Mouse (Mus musculus) lung, embryonic 16.5 days (tissue): Measurements from ENCODE around the gene Fastk. TPM values are rescaled to one million over a fixed set of nuclear protein-coding genes. Genes with fewer than 3 reads are reported as not detected.

Experiments used
- ATAC-seq: fragments of 200-750 bp; cut with Nextera tagmentation; 2 replicates; pipeline ENCODE4 v1.8.0; 2017; ENCODE audit warnings: low read depth, mild to moderate bottlenecking, moderate library complexity
- H3K27ac ChIP-seq: fragments of 300-500 bp; sonication (generic); 2 replicates; pipeline ENCODE4 v1.5.1; 2014; ENCODE audit warnings: mild to moderate bottlenecking, control low read depth, low read length
- H3K27me3 ChIP-seq: fragments of 300-500 bp; sonication (generic); 2 replicates; pipeline ENCODE4 v1.6.1; 2014; ENCODE audit warnings: low read depth, low read length, mixed read lengths; ENCODE audit not compliant: control insufficient read depth, insufficient read depth
- H3K36me3 ChIP-seq: fragments of 300-500 bp; sonication (generic); 2 replicates; pipeline ENCODE4 v1.6.1; 2014; ENCODE audit warnings: low read length; ENCODE audit not compliant: control insufficient read depth, insufficient read depth
- H3K4me1 ChIP-seq: fragments of 300-500 bp; sonication (generic); replicated peaks from 2 replicates; pipeline ENCODE4 v1.6.1; 2014; ENCODE audit warnings: low read length, mixed read lengths; ENCODE audit not compliant: control insufficient read depth, insufficient read depth
- H3K4me2 ChIP-seq: fragments of 300-500 bp; sonication (generic); 2 replicates; pipeline ENCODE4 v1.6.1; 2014; ENCODE audit warnings: low read depth, low read length, control low read depth
- H3K4me3 ChIP-seq: fragments of 300-500 bp; sonication (generic); 2 replicates; pipeline ENCODE4 v1.5.1; 2014; ENCODE audit warnings: mild to moderate bottlenecking, low read length, control low read depth
- H3K9ac ChIP-seq: fragments of 300-500 bp; sonication (generic); 2 replicates; pipeline ENCODE4 v1.6.1; 2014; ENCODE audit warnings: low read length, control low read depth
- H3K9me3 ChIP-seq: fragments of 300-500 bp; sonication (generic); 2 replicates; pipeline ENCODE4 v1.6.1; 2016; ENCODE audit warnings: low read length; ENCODE audit not compliant: control insufficient read depth
- WGBS: fragments of 180-500 bp; shearing (Covaris S2); extraction: QIAGEN DNeasy Blood & Tissue Kit; methylation state at CpG from one replicate; pipeline ENCODE4 v1.1.7; 2014; 5-methylcytosine and 5-hydroxymethylcytosine counted together
- polyA plus RNA-seq: library from polyadenylated mRNA; unstranded; fragments of >200 nt; fragmentation: Nextera tagmentation; extraction: Ambion mirVana; gene quantifications from 2 replicates; pipeline ENCODE4 v1.2.1, GENCODE M21; 2015

Fastk gene
- polyA plus RNA-seq, 1 experiment from 2014 or later, result 96.6 TPM

GRCm38 (mm10) chr5:24427285-24427633, 17.8 kb downstream of the Fastk start:
- peak overlapping the region; percentile 84 for H3K4me2 ChIP-seq
- H3K4me1 ChIP-seq, result peaks cover 30% of the 10 kb centered on the region
- peaks cover 24% of the 10 kb centered on the region for H3K36me3 ChIP-seq
- no peaks in the 10 kb centered on the region for H3K27me3 ChIP-seq
- WGBS, result 33% methylated on average over 12 of the region's 12 CpGs
- H3K9me3 ChIP-seq, result no peaks in the 10 kb centered on the region
- H3K27ac ChIP-seq, result peak overlapping the region; percentile 58
- H3K9ac ChIP-seq, result peak overlapping the region; percentile 43
- ATAC-seq, result no peak
- peak overlapping the region; percentile 17; the same call in 1 of the 2 replicates for H3K4me3 ChIP-seq

DNA sequence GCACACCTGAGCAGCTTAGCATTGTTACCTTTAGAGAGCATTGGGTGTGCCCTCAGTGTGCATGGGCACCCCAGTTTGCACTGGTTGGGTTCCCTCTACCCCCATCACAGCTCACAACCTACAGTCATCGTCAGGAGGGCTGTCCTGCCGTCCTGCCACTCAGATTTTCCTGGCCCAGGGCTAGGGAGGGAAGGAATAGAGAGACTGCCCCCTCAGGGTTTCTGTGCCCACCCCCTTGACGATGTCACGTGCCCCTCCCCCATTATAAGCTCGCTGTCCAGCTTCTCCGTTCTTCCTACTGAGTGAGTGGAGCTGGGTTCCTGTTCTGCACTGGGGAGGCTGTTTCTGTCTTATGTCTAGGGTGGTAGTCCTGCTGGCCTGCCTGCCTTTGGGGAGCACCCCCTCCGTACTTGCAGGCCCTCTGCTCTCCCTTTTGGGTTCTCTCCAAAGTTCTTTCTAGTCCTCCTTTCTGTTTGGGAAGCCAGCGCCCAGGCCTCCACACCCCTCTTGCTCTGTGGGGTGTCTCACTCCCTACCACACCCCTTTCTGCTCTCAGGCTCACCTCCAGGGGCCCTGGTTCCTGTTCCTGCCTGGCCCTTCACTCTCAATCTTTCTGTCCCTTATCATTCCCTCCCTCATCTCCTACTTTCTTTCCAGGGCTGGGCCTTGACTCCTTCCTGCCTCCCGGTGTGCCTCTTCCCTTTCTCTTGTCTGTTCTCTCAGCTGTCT, 18.4 kb downstream of the Fastk start:
- Histone ChIP-seq H3K4me2 (peak overlapping the region; percentile 84), H3K9me3 (no peaks in the 10 kb centered on the region), H3K27me3 (no peaks in the 10 kb centered on the region), H3K27ac (peak overlapping the region; percentile 58), H3K36me3 (peaks cover 19% of the 10 kb centered on the region), H3K4me1 (peaks cover 30% of the 10 kb centered on the region), H3K9ac (peak overlapping the region; percentile 72), H3K4me3 (peak overlapping the region; percentile 59)
- 13% methylated on average over 9 of the region's 9 CpGs for WGBS
- ATAC-seq, result no peak

DNA sequence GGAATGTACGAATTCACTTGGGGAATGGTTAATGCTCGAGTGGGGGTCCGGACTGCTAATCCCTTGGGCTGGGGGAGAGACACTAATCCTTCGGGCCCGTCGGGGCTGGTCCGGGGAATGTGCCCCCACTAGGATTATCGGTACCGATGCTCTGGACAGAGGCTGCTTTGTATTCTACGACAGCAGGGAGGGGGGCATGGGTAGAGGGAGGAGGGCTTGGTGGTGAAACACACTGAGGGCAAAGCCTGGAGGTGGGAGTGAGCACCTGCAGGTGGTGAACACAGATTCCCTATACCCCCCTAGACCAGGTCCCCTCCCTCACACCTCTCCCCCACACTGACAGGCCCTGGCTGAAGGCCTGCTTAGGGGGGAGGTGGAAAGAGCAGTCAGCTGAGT, 19.1 kb downstream of the Fastk start:
- no peak for ATAC-seq
- Histone ChIP-seq H3K4me3 (peak overlapping the region; percentile 59), H3K4me1 (peaks cover 30% of the 10 kb centered on the region), H3K9me3 (no peaks in the 10 kb centered on the region), H3K27me3 (no peaks in the 10 kb centered on the region), H3K9ac (peak overlapping the region; percentile 72), H3K36me3 (peaks cover 12% of the 10 kb centered on the region), H3K27ac (peak overlapping the region; percentile 40; the same call in 1 of the 2 replicates), H3K4me2 (peak overlapping the region; percentile 84)
- 2% methylated on average over 10 of the region's 10 CpGs for WGBS

- H3K4me3 ChIP-seq, result peak overlapping the region; percentile 59
- WGBS, result under 1% methylated on average over 27 of the region's 30 CpGs
- H3K4me2 ChIP-seq, result peak overlapping the region; percentile 84
- peaks cover 30% of the 10 kb centered on the region for H3K4me1 ChIP-seq
- H3K27me3 ChIP-seq, result no peaks in the 10 kb centered on the region
- peak overlapping the region; percentile 72 for H3K9ac ChIP-seq
- peak; percentile 11; the same call in 1 of the 2 replicates for ATAC-seq
- no peaks in the 10 kb centered on the region for H3K9me3 ChIP-seq
- peaks cover 11% of the 10 kb centered on the region for H3K36me3 ChIP-seq
- H3K27ac ChIP-seq, result peak overlapping the region; percentile 40
These were observed 19.6 kb downstream of the Fastk start for GRCm38 (mm10) chr5:24425421-24426036.

- Histone ChIP-seq H3K9me3 (no peaks in the 10 kb centered on the region), H3K27me3 (no peaks in the 10 kb centered on the region), H3K4me3 (peak overlapping the region; percentile 59), H3K36me3 (peaks cover 8% of the 10 kb centered on the region), H3K4me2 (peak overlapping the region; percentile 84), H3K27ac (peak overlapping the region; percentile 98), H3K9ac (peak overlapping the region; percentile 72), H3K4me1 (peaks cover 30% of the 10 kb centered on the region)
- ATAC-seq, result peak; percentile 57
- WGBS, result 1% methylated on average over 49 of the region's 60 CpGs
These were observed 20.2 kb downstream of the Fastk start for GRCm38 (mm10) chr5:24424861-24425411.

GRCm38 (mm10) chr5:24424004-24424781, 20.9 kb downstream of the Fastk start:
- Histone ChIP-seq H3K9ac (peak overlapping the region; percentile 72), H3K36me3 (peaks cover 4% of the 10 kb centered on the region; the same call in 1 of the 2 replicates), H3K4me3 (peak overlapping the region; percentile 59), H3K4me1 (peaks cover 30% of the 10 kb centered on the region), H3K27me3 (no peaks in the 10 kb centered on the region), H3K9me3 (no peaks in the 10 kb centered on the region), H3K4me2 (peak overlapping the region; percentile 84), H3K27ac (peak overlapping the region; percentile 98)
- ATAC-seq, result no peak; the same call in 1 of the 2 replicates
- 8% methylated on average over 21 of the region's 21 CpGs for WGBS

GRCm38 (mm10) chr5:24423129-24424003, 21.7 kb downstream of the Fastk start, which contains the start of the genes Cdk5 and Slc4a2:
Gene Cdk5, minus strand, starts transcription at chr5:24423530.
Gene Slc4a2, plus strand, starts transcription at chr5:24423837.
- Histone ChIP-seq H3K27me3 (no peaks in the 10 kb centered on the region), H3K36me3 (peaks cover 4% of the 10 kb centered on the region; the same call in 1 of the 2 replicates), H3K4me2 (peak within 1 kb of the TSS; percentile 84), H3K4me1 (peaks cover 26% of the 10 kb centered on the region), H3K27ac (peak within 1 kb of the TSS; percentile 98), H3K9me3 (no peaks in the 10 kb centered on the region), H3K9ac (peak within 1 kb of the TSS; percentile 73), H3K4me3 (peak within 1 kb of the TSS; percentile 59)
- peak; percentile 93 for ATAC-seq
- WGBS, result under 1% methylated on average over 46 of the region's 46 CpGs

DNA sequence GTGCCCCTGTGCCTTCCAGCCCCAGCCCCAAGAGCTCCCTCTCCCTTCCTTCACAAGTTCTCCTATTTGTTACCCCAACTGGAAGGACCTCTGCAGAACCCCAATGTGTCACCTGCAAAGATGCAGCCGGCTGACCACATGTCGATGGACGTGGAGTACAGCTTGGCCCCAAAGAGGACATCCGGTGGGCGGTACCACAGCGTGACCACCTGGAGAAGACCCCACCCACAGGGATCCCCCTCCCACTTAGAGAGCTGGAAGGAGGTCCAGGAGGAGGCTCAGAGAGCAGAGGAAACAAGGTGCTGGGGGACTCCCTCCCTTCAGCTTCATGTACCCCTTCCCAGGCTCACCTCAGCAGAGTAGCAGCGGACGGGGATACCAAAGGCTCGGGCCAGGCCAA, 24.7 kb downstream of the Fastk start:
- no peak for ATAC-seq
- Histone ChIP-seq H3K9me3 (no peaks in the 10 kb centered on the region), H3K9ac (no peak overlapping the region), H3K4me2 (no peak overlapping the region), H3K36me3 (peaks cover 4% of the 10 kb centered on the region; the same call in 1 of the 2 replicates), H3K4me1 (peaks cover 9% of the 10 kb centered on the region), H3K27me3 (no peaks in the 10 kb centered on the region), H3K4me3 (no peak overlapping the region), H3K27ac (no peak overlapping the region)
- 85% methylated on average over 9 of the region's 9 CpGs for WGBS
